In genomic region chr8:104369591-104369990, GRCm38 (mm10) we compare ENCODE assay signal across 23 mouse cellular contexts. TPM values are rescaled to one million over a fixed set of nuclear protein-coding genes. Genes with fewer than 3 reads are reported as not detected.
DNase-seq lines count a peak whose midpoint lies in the region; ATAC-seq and TF ChIP-seq lines count a peak whose summit lies in the region.
"Had no signal": no experiment of that assay in that cellular context is flagged by ENCODE, and none has a peak within 500 bp of the region (broad histone marks: within the 10 kb centered on the region; RNA-seq: fewer than 3 reads in every experiment).

No protein-coding gene starts in this region.

- H3K9me3 ChIP-seq in forebrain, embryonic 13.5 days (replicated peaks): no peaks in the 10 kb centered on the region
- H3K9me3 ChIP-seq in forebrain, embryonic 11.5 days (ENCODE audit: control insufficient read depth, low read length): no peaks in the 10 kb centered on the region
- no peaks in the 10 kb centered on the region for H3K9me3 ChIP-seq in hindbrain, embryonic 16.5 days (ENCODE audit: control insufficient read depth, low read length)
- H3K9me3 ChIP-seq in hindbrain, embryonic 13.5 days: no peaks in the 10 kb centered on the region
- H3K9me3 ChIP-seq in limb, embryonic 13.5 days: no peaks in the 10 kb centered on the region
- no peaks in the 10 kb centered on the region for H3K9me3 ChIP-seq in limb, embryonic 10.5 days (replicated peaks)
- H3K9me3 ChIP-seq: embryonic facial prominence, embryonic 12.5 days; heart, embryonic 10.5 days; limb, embryonic 12.5 days had no signal

- WGBS in forebrain, embryonic 13.5 days: 73% methylated on average over 12 of the region's 12 CpGs
- 86% methylated on average over 12 of the region's 12 CpGs for WGBS in forebrain, embryonic 11.5 days
- WGBS in hindbrain, embryonic 16.5 days: 77% methylated on average over 12 of the region's 12 CpGs
- whole genome bisulfite sequencing in hindbrain, embryonic 13.5 days: 81% methylated on average over 12 of the region's 12 CpGs
- WGBS in limb, embryonic 13.5 days: 86% methylated on average over 12 of the region's 12 CpGs
- 91% methylated on average over 12 of the region's 12 CpGs for WGBS in limb, embryonic 10.5 days

- ATAC-seq in forebrain, embryonic 13.5 days: peak; percentile 16; the same call in 1 of the 2 replicates
- no peak for ATAC-seq in forebrain, embryonic 11.5 days (replicated peaks; ENCODE audit: low FRiP score)
- no peak for ATAC-seq in hindbrain, embryonic 16.5 days
- no peak for ATAC-seq in hindbrain, embryonic 13.5 days (ENCODE audit: low FRiP score)
- no peak for ATAC-seq in limb, embryonic 13.5 days (ENCODE audit: low FRiP score, low read depth)
- ATAC-seq: lung, postnatal 0 days had no signal

- TF ChIP-seq POLR2A in cortical plate, adult 2 months (IDR thresholded peaks at IDR 0.05; ENCODE audit: extremely low read depth, insufficient read depth, low read length): no peak

- TF ChIP-seq CTCF in cortical plate, adult 2 months (IDR thresholded peaks at IDR 0.05; ENCODE audit: extremely low read depth, insufficient read depth, low read length): no peak

- H3K27ac ChIP-seq in forebrain, embryonic 13.5 days: no peak overlapping the region
- no peak overlapping the region for H3K27ac ChIP-seq in forebrain, embryonic 11.5 days (ENCODE audit: low read depth, low read length)
- H3K27ac ChIP-seq in hindbrain, embryonic 16.5 days (ENCODE audit: low read depth, low read length): peak overlapping the region; percentile 12; the same call in 1 of the 2 replicates
- no peak overlapping the region for H3K27ac ChIP-seq in hindbrain, embryonic 13.5 days
- no peak overlapping the region for H3K27ac ChIP-seq in limb, embryonic 13.5 days
- H3K27ac ChIP-seq in limb, embryonic 10.5 days: no peak overlapping the region
- no peak overlapping the region for H3K27ac ChIP-seq in cortical plate, adult 2 months (ENCODE audit: insufficient read depth, low read length)
- H3K27ac ChIP-seq: embryonic facial prominence, embryonic 12.5 days; heart, embryonic 10.5 days; limb, embryonic 12.5 days; liver, embryonic 14.5 days had no signal

- no peak for DNase-seq in forebrain, embryonic 11.5 days (ENCODE audit: low spot score)
- no peak for DNase-seq in limb, embryonic 10.5 days (ENCODE audit: low spot score)
- DNase-seq in thymus, postnatal 25 days: no peak
- DNase-seq: adrenal gland, adult 8-10 months; cerebellum, adult 9-11 months; kidney, adult 11 months; layer of hippocampus, adult 9-11 months had no signal

- H3K4me1 ChIP-seq in forebrain, embryonic 13.5 days: peaks cover 33% of the 10 kb centered on the region
- H3K4me1 ChIP-seq in forebrain, embryonic 11.5 days (replicated peaks; ENCODE audit: control insufficient read depth, insufficient read depth, low read length): peaks cover 4% of the 10 kb centered on the region; the same call in 1 of the 2 replicates
- peaks cover 21% of the 10 kb centered on the region for H3K4me1 ChIP-seq in hindbrain, embryonic 16.5 days (ENCODE audit: control insufficient read depth, insufficient read depth, low read depth, low read length)
- H3K4me1 ChIP-seq in hindbrain, embryonic 13.5 days (replicated peaks): peaks cover 34% of the 10 kb centered on the region
- peaks cover 19% of the 10 kb centered on the region for H3K4me1 ChIP-seq in limb, embryonic 13.5 days
- peaks cover 10% of the 10 kb centered on the region; the same call in 1 of the 2 replicates for H3K4me1 ChIP-seq in limb, embryonic 10.5 days
- peaks cover 12% of the 10 kb centered on the region for H3K4me1 ChIP-seq in cortical plate, adult 2 months (ENCODE audit: control insufficient read depth, insufficient read depth, low read length)

- H3K27me3 ChIP-seq in forebrain, embryonic 13.5 days: no peaks in the 10 kb centered on the region
- no peaks in the 10 kb centered on the region for H3K27me3 ChIP-seq in forebrain, embryonic 11.5 days (ENCODE audit: control insufficient read depth, insufficient read depth, low read length)
- H3K27me3 ChIP-seq in hindbrain, embryonic 16.5 days (replicated peaks; ENCODE audit: control insufficient read depth, insufficient read depth, low read length): no peaks in the 10 kb centered on the region
- no peaks in the 10 kb centered on the region for H3K27me3 ChIP-seq in hindbrain, embryonic 13.5 days
- no peaks in the 10 kb centered on the region for H3K27me3 ChIP-seq in limb, embryonic 13.5 days
- no peaks in the 10 kb centered on the region for H3K27me3 ChIP-seq in limb, embryonic 10.5 days (ENCODE audit: low read depth, poor library complexity, severe bottlenecking)
- H3K27me3 ChIP-seq: embryonic facial prominence, embryonic 12.5 days; limb, embryonic 12.5 days had no signal

- no peak overlapping the region for H3K9ac ChIP-seq in forebrain, embryonic 13.5 days
- no peak overlapping the region for H3K9ac ChIP-seq in forebrain, embryonic 11.5 days (ENCODE audit: low read length)
- no peak overlapping the region for H3K9ac ChIP-seq in hindbrain, embryonic 16.5 days (ENCODE audit: low read depth, low read length)
- no peak overlapping the region for H3K9ac ChIP-seq in hindbrain, embryonic 13.5 days
- H3K9ac ChIP-seq in limb, embryonic 13.5 days: 0 out of 2 replicates have a peak overlapping the region, but pooled peaks have one; percentile 26
- H3K9ac ChIP-seq: embryonic facial prominence, embryonic 12.5 days; limb, embryonic 12.5 days; liver, embryonic 14.5 days had no signal

- H3K4me3 ChIP-seq in forebrain, embryonic 13.5 days: no peak overlapping the region
- no peak overlapping the region for H3K4me3 ChIP-seq in forebrain, embryonic 11.5 days (ENCODE audit: low read depth, low read length)
- no peak overlapping the region for H3K4me3 ChIP-seq in hindbrain, embryonic 16.5 days (ENCODE audit: low read length)
- no peak overlapping the region for H3K4me3 ChIP-seq in hindbrain, embryonic 13.5 days
- H3K4me3 ChIP-seq in limb, embryonic 13.5 days: no peak overlapping the region
- no peak overlapping the region for H3K4me3 ChIP-seq in limb, embryonic 10.5 days
- H3K4me3 ChIP-seq in cortical plate, adult 2 months (ENCODE audit: insufficient read depth, low read length): 0 out of 2 replicates have a peak overlapping the region, but pooled peaks have one; percentile 1
- H3K4me3 ChIP-seq: embryonic facial prominence, embryonic 12.5 days; erythroblast, embryonic 14.5 days; heart, embryonic 10.5 days; limb, embryonic 12.5 days had no signal

- no peaks in the 10 kb centered on the region for H3K36me3 ChIP-seq in forebrain, embryonic 13.5 days (ENCODE audit: poor library complexity, severe bottlenecking)
- no peaks in the 10 kb centered on the region for H3K36me3 ChIP-seq in forebrain, embryonic 11.5 days (ENCODE audit: control insufficient read depth, insufficient read depth, low read length)
- no peaks in the 10 kb centered on the region for H3K36me3 ChIP-seq in hindbrain, embryonic 16.5 days (ENCODE audit: control insufficient read depth, insufficient read depth, low read length)
- no peaks in the 10 kb centered on the region for H3K36me3 ChIP-seq in hindbrain, embryonic 13.5 days
- H3K36me3 ChIP-seq in limb, embryonic 13.5 days: 0 out of 2 replicates have a peak, but pooled peaks cover 3% of the 10 kb centered on the region
- H3K36me3 ChIP-seq in limb, embryonic 10.5 days: peaks cover 7% of the 10 kb centered on the region; the same call in 1 of the 2 replicates
- H3K36me3 ChIP-seq: embryonic facial prominence, embryonic 12.5 days had no signal

- H3K4me2 ChIP-seq in forebrain, embryonic 13.5 days: no peak overlapping the region
- no peak overlapping the region for H3K4me2 ChIP-seq in forebrain, embryonic 11.5 days (ENCODE audit: low read depth, low read length, severe bottlenecking)
- no peak overlapping the region for H3K4me2 ChIP-seq in hindbrain, embryonic 16.5 days (ENCODE audit: low read length)
- H3K4me2 ChIP-seq in hindbrain, embryonic 13.5 days: no peak overlapping the region
- no peak overlapping the region for H3K4me2 ChIP-seq in limb, embryonic 13.5 days (replicated peaks)
- H3K4me2 ChIP-seq: embryonic facial prominence, embryonic 12.5 days; limb, embryonic 12.5 days had no signal

RNA-seq across cellular contexts. Expression of gene Cmtm4, which starts 26.0 kb away (rescaled TPM):
- polyA plus RNA-seq in forebrain, embryonic 13.5 days (2015; fragmentation: Nextera tagmentation; extraction: Ambion mirVana): 2.6 TPM in 2 replicates
- polyA plus RNA-seq in forebrain, embryonic 11.5 days (2014; fragmentation: Nextera tagmentation; extraction: Ambion mirVana): 3.3 and 3.6 TPM in 2 replicates
- polyA plus RNA-seq in hindbrain, embryonic 16.5 days (2015; fragmentation: Nextera tagmentation; extraction: Ambion mirVana): 3.0 TPM in 2 replicates
- polyA plus RNA-seq in hindbrain, embryonic 13.5 days (2015; fragmentation: Nextera tagmentation; extraction: Ambion mirVana): 2.1 and 2.3 TPM in 2 replicates
- polyA plus RNA-seq in limb, embryonic 13.5 days (2015; fragmentation: Nextera tagmentation; extraction: Ambion mirVana): 2.8 and 3.0 TPM in 2 replicates
- 1.8 and 2.3 TPM in 2 replicates for polyA plus RNA-seq in limb, embryonic 10.5 days (2016; fragmentation: Nextera tagmentation; extraction: Ambion mirVana)
- polyA plus RNA-seq in cortical plate, adult 2 months (2012; rRNA removed): 45.7 and 46.2 TPM in 2 replicates

RNA-seq across cellular contexts. Expression of gene Cmtm3, which starts 30.4 kb away (rescaled TPM):
- polyA plus RNA-seq in forebrain, embryonic 13.5 days (2015; fragmentation: Nextera tagmentation; extraction: Ambion mirVana): 31.6 and 36.1 TPM in 2 replicates
- polyA plus RNA-seq in forebrain, embryonic 11.5 days (2014; fragmentation: Nextera tagmentation; extraction: Ambion mirVana): 66.8 and 70.9 TPM in 2 replicates
- 44.2 and 47.2 TPM in 2 replicates for polyA plus RNA-seq in hindbrain, embryonic 16.5 days (2015; fragmentation: Nextera tagmentation; extraction: Ambion mirVana)
- polyA plus RNA-seq in hindbrain, embryonic 13.5 days (2015; fragmentation: Nextera tagmentation; extraction: Ambion mirVana): 45.4 and 47.3 TPM in 2 replicates
- 158 and 159 TPM in 2 replicates for polyA plus RNA-seq in limb, embryonic 13.5 days (2015; fragmentation: Nextera tagmentation; extraction: Ambion mirVana)
- 63.2 and 65.4 TPM in 2 replicates for polyA plus RNA-seq in limb, embryonic 10.5 days (2016; fragmentation: Nextera tagmentation; extraction: Ambion mirVana)
- polyA plus RNA-seq in cortical plate, adult 2 months (2012; rRNA removed): 19.8 and 20.4 TPM in 2 replicates

RNA-seq across cellular contexts. Expression of gene Cmtm2b, which starts 47.6 kb away (rescaled TPM):
- not detected in 2 replicates for polyA plus RNA-seq in forebrain, embryonic 13.5 days (2015; fragmentation: Nextera tagmentation; extraction: Ambion mirVana)
- polyA plus RNA-seq in forebrain, embryonic 11.5 days (2014; fragmentation: Nextera tagmentation; extraction: Ambion mirVana): not detected in 2 replicates
- not detected in 2 replicates for polyA plus RNA-seq in hindbrain, embryonic 16.5 days (2015; fragmentation: Nextera tagmentation; extraction: Ambion mirVana)
- polyA plus RNA-seq in hindbrain, embryonic 13.5 days (2015; fragmentation: Nextera tagmentation; extraction: Ambion mirVana): not detected in 2 replicates
- not detected in 2 replicates for polyA plus RNA-seq in limb, embryonic 13.5 days (2015; fragmentation: Nextera tagmentation; extraction: Ambion mirVana)
- polyA plus RNA-seq in limb, embryonic 10.5 days (2016; fragmentation: Nextera tagmentation; extraction: Ambion mirVana): not detected in 2 replicates
- not detected in 2 replicates for polyA plus RNA-seq in cortical plate, adult 2 months (2012; rRNA removed)
- polyA plus RNA-seq: embryonic facial prominence, embryonic 12.5 days; erythroblast, embryonic 14.5 days; heart, embryonic 10.5 days; heart, postnatal 0 days; hindbrain, embryonic 11.5 days; limb, embryonic 12.5 days; liver, embryonic 14.5 days; lung, postnatal 0 days; midbrain, postnatal 0 days; neural tube, embryonic 11.5 days; small intestine, adult 2 months had no signal

RNA-seq across cellular contexts. Expression of gene Gm11020, which starts 48.2 kb away (rescaled TPM):
- not detected in 2 replicates for polyA plus RNA-seq in forebrain, embryonic 13.5 days (2015; fragmentation: Nextera tagmentation; extraction: Ambion mirVana)
- not detected in 2 replicates for polyA plus RNA-seq in forebrain, embryonic 11.5 days (2014; fragmentation: Nextera tagmentation; extraction: Ambion mirVana)
- polyA plus RNA-seq in hindbrain, embryonic 16.5 days (2015; fragmentation: Nextera tagmentation; extraction: Ambion mirVana): not detected in 2 replicates
- not detected in 2 replicates for polyA plus RNA-seq in hindbrain, embryonic 13.5 days (2015; fragmentation: Nextera tagmentation; extraction: Ambion mirVana)
- polyA plus RNA-seq in limb, embryonic 13.5 days (2015; fragmentation: Nextera tagmentation; extraction: Ambion mirVana): not detected in 2 replicates
- polyA plus RNA-seq in limb, embryonic 10.5 days (2016; fragmentation: Nextera tagmentation; extraction: Ambion mirVana): not detected in 2 replicates
- not detected in 2 replicates for polyA plus RNA-seq in cortical plate, adult 2 months (2012; rRNA removed)
- polyA plus RNA-seq: embryonic facial prominence, embryonic 12.5 days; erythroblast, embryonic 14.5 days; heart, embryonic 10.5 days; heart, postnatal 0 days; hindbrain, embryonic 11.5 days; limb, embryonic 12.5 days; liver, embryonic 14.5 days; lung, postnatal 0 days; midbrain, postnatal 0 days; neural tube, embryonic 11.5 days; small intestine, adult 2 months had no signal

RNA-seq across cellular contexts. Expression of gene Cmtm1, which starts 59.6 kb away (rescaled TPM):
- not detected in 2 replicates for polyA plus RNA-seq in forebrain, embryonic 13.5 days (2015; fragmentation: Nextera tagmentation; extraction: Ambion mirVana)
- polyA plus RNA-seq in forebrain, embryonic 11.5 days (2014; fragmentation: Nextera tagmentation; extraction: Ambion mirVana): not detected in 2 replicates
- polyA plus RNA-seq in hindbrain, embryonic 16.5 days (2015; fragmentation: Nextera tagmentation; extraction: Ambion mirVana): not detected in 2 replicates
- not detected in 2 replicates for polyA plus RNA-seq in hindbrain, embryonic 13.5 days (2015; fragmentation: Nextera tagmentation; extraction: Ambion mirVana)
- not detected in 2 replicates for polyA plus RNA-seq in limb, embryonic 13.5 days (2015; fragmentation: Nextera tagmentation; extraction: Ambion mirVana)
- polyA plus RNA-seq in limb, embryonic 10.5 days (2016; fragmentation: Nextera tagmentation; extraction: Ambion mirVana): not detected in 2 replicates
- not detected in 2 replicates for polyA plus RNA-seq in cortical plate, adult 2 months (2012; rRNA removed)
- polyA plus RNA-seq: embryonic facial prominence, embryonic 12.5 days; erythroblast, embryonic 14.5 days; heart, embryonic 10.5 days; heart, postnatal 0 days; hindbrain, embryonic 11.5 days; limb, embryonic 12.5 days; liver, embryonic 14.5 days; lung, postnatal 0 days; midbrain, postnatal 0 days; neural tube, embryonic 11.5 days; small intestine, adult 2 months had no signal

Comparison
In these comparisons a context has a peak if more than half of its experiments do, and no peak if none do; other contexts are left out.
1. RNA of gene Cmtm4, which starts 26.0 kb away (polyA plus RNA-seq): 45.7 to 46.2 TPM in cortical plate, adult 2 months; 3.3 to 3.6 TPM in forebrain, embryonic 11.5 days, 2.8 to 3.0 TPM in limb, embryonic 13.5 days, 3.0 TPM in hindbrain, embryonic 16.5 days, 2.6 TPM in forebrain, embryonic 13.5 days, 1.8 to 2.3 TPM in limb, embryonic 10.5 days and 2.1 to 2.3 TPM in hindbrain, embryonic 13.5 days; every median in the first group is over 10 times any median in the second.